Mouse (Mus musculus) megakaryocyte, embryonic 14.5 days (primary cell): ENCODE results near the gene Tnrc18.

Experiments
- FLI1 ChIP-seq: IDR thresholded peaks from 2 replicates; pipeline ENCODE4 v1.6.1; 2012; ENCODE audit warnings: low read length, inconsistent platforms, mixed read lengths
- GATA1 ChIP-seq: IDR thresholded peaks from 3 replicates; pipeline ENCODE4 v1.6.1; 2012; ENCODE audit warnings: mixed read lengths, low read length, inconsistent platforms, borderline replicate concordance

- TF ChIP-seq GATA1 (no peak), FLI1 (no peak)
Measured at GRCm38 (mm10) chr5:142786709-142787108, 30.8 kb downstream of the Tnrc18 start.
